11 mouse cellular contexts compared by ENCODE assay signal in genomic region chr9:114561671-114561971, GRCm38 (mm10). TPM values are rescaled to one million over a fixed set of nuclear protein-coding genes. Genes with fewer than 3 reads are reported as not detected.
DNase-seq lines count a peak whose midpoint lies in the region; ATAC-seq lines count a peak whose summit lies in the region.
"Had no signal": no experiment of that assay in that cellular context is flagged by ENCODE, and none has a peak within 500 bp of the region (broad histone marks: within the 10 kb centered on the region; RNA-seq: fewer than 3 reads in every experiment).

No protein-coding gene starts in this region.

- no peak for DNase-seq in lung, postnatal 10 days
- no peak for DNase-seq in right cerebral cortex, postnatal 4 days
- no peak for DNase-seq in adrenal gland, adult 18-20 months (ENCODE audit: low spot score in 2 of 2)
- no peak for DNase-seq in adipocyte (ENCODE audit: low spot score)
- DNase-seq: cerebellum, adult 2 months had no signal

- no peak overlapping the region for H3K27ac ChIP-seq in lung, embryonic 16.5 days (ENCODE audit: low read length)
- no peak overlapping the region for H3K27ac ChIP-seq in forebrain, embryonic 12.5 days
- no peak overlapping the region for H3K27ac ChIP-seq in limb, embryonic 13.5 days
- no peak overlapping the region for H3K27ac ChIP-seq in stomach, embryonic 14.5 days (ENCODE audit: low read length)

- H3K9ac ChIP-seq in lung, embryonic 16.5 days (ENCODE audit: low read length) = peak overlapping the region; percentile 75
- no peak overlapping the region for H3K9ac ChIP-seq in forebrain, embryonic 12.5 days
- H3K9ac ChIP-seq in limb, embryonic 13.5 days = 0 out of 2 replicates have a peak overlapping the region, but pooled peaks have one; percentile 53
- H3K9ac ChIP-seq in stomach, embryonic 14.5 days (replicated peaks; ENCODE audit: low read depth, low read length) = peak overlapping the region; percentile 67

- H3K36me3 ChIP-seq in lung, embryonic 16.5 days (ENCODE audit: control insufficient read depth, insufficient read depth, low read length) = no peaks in the 10 kb centered on the region
- H3K36me3 ChIP-seq in forebrain, embryonic 12.5 days (replicated peaks) = no peaks in the 10 kb centered on the region
- no peaks in the 10 kb centered on the region for H3K36me3 ChIP-seq in limb, embryonic 13.5 days
- H3K36me3 ChIP-seq in stomach, embryonic 14.5 days (ENCODE audit: control insufficient read depth, insufficient read depth, low read length) = no peaks in the 10 kb centered on the region

- H3K4me3 ChIP-seq in lung, embryonic 16.5 days (ENCODE audit: low read length) = peak overlapping the region; percentile 62
- peak overlapping the region; percentile 52 for H3K4me3 ChIP-seq in forebrain, embryonic 12.5 days (replicated peaks)
- peak overlapping the region; percentile 68 for H3K4me3 ChIP-seq in limb, embryonic 13.5 days
- peak overlapping the region; percentile 59 for H3K4me3 ChIP-seq in stomach, embryonic 14.5 days (ENCODE audit: low read depth, low read length)
- H3K4me3 ChIP-seq: megakaryocyte, embryonic 14.5 days had no signal

- peaks cover 8% of the 10 kb centered on the region; the same call in 1 of the 2 replicates for H3K4me1 ChIP-seq in lung, embryonic 16.5 days (replicated peaks; ENCODE audit: control insufficient read depth, insufficient read depth, low read length)
- peaks cover 42% of the 10 kb centered on the region for H3K4me1 ChIP-seq in forebrain, embryonic 12.5 days
- H3K4me1 ChIP-seq in limb, embryonic 13.5 days = peaks cover 46% of the 10 kb centered on the region
- peaks cover 13% of the 10 kb centered on the region; the same call in 1 of the 2 replicates for H3K4me1 ChIP-seq in stomach, embryonic 14.5 days (ENCODE audit: control insufficient read depth, insufficient read depth, low read length)

- H3K4me2 ChIP-seq in lung, embryonic 16.5 days (ENCODE audit: low read depth, low read length) = peak overlapping the region; percentile 85
- peak overlapping the region; percentile 89 for H3K4me2 ChIP-seq in forebrain, embryonic 12.5 days
- peak overlapping the region; percentile 93 for H3K4me2 ChIP-seq in limb, embryonic 13.5 days (replicated peaks)
- peak overlapping the region; percentile 92 for H3K4me2 ChIP-seq in stomach, embryonic 14.5 days (replicated peaks; ENCODE audit: low read depth, low read length)

- no peak for ATAC-seq in lung, embryonic 16.5 days (ENCODE audit: low read depth)
- no peak for ATAC-seq in forebrain, embryonic 12.5 days (ENCODE audit: low FRiP score)
- ATAC-seq in limb, embryonic 13.5 days (ENCODE audit: low FRiP score, low read depth) = no peak
- no peak for ATAC-seq in stomach, embryonic 14.5 days (ENCODE audit: insufficient number of reproducible peaks, insufficient read depth, low FRiP score, low read depth)

- WGBS in lung, embryonic 16.5 days = 2% methylated on average over 12 of the region's 12 CpGs
- whole genome bisulfite sequencing in forebrain, embryonic 12.5 days = 0% methylated on average over 12 of the region's 12 CpGs
- WGBS in limb, embryonic 13.5 days = 2% methylated on average over 12 of the region's 12 CpGs
- 4% methylated on average over 12 of the region's 12 CpGs for WGBS in stomach, embryonic 14.5 days

- no peaks in the 10 kb centered on the region for H3K9me3 ChIP-seq in lung, embryonic 16.5 days (ENCODE audit: control insufficient read depth, low read length)
- no peaks in the 10 kb centered on the region for H3K9me3 ChIP-seq in forebrain, embryonic 12.5 days
- no peaks in the 10 kb centered on the region for H3K9me3 ChIP-seq in limb, embryonic 13.5 days
- H3K9me3 ChIP-seq in stomach, embryonic 14.5 days (ENCODE audit: control insufficient read depth, low read depth, low read length) = no peaks in the 10 kb centered on the region

- peaks cover 5% of the 10 kb centered on the region for H3K27me3 ChIP-seq in lung, embryonic 16.5 days (ENCODE audit: control insufficient read depth, insufficient read depth, low read depth, low read length)
- H3K27me3 ChIP-seq in forebrain, embryonic 12.5 days = peaks cover 77% of the 10 kb centered on the region
- H3K27me3 ChIP-seq in limb, embryonic 13.5 days = peaks cover 36% of the 10 kb centered on the region
- H3K27me3 ChIP-seq in stomach, embryonic 14.5 days (ENCODE audit: control insufficient read depth, insufficient read depth, low read length) = peaks cover 4% of the 10 kb centered on the region; the same call in 1 of the 2 replicates

RNA-seq across cellular contexts. Expression of gene Trim71, which starts 2.5 kb away (rescaled TPM):
- 0.79 and 0.87 TPM in 2 replicates for polyA plus RNA-seq in lung, embryonic 16.5 days (2015; fragmentation: Nextera tagmentation; extraction: Ambion mirVana)
- 0.36 and 0.52 TPM in 2 replicates for polyA plus RNA-seq in forebrain, embryonic 12.5 days (2016; fragmentation: Nextera tagmentation; extraction: Ambion mirVana)
- 0.62 and 0.91 TPM in 2 replicates for polyA plus RNA-seq in limb, embryonic 13.5 days (2015; fragmentation: Nextera tagmentation; extraction: Ambion mirVana)
- 1.4 and 1.6 TPM in 2 replicates for polyA plus RNA-seq in stomach, embryonic 14.5 days (2014; fragmentation: Nextera tagmentation; extraction: Ambion mirVana)
- total RNA-seq in adrenal gland, adult 18-20 months (2021) = not detected
- polyA plus RNA-seq: small intestine, adult 2 months had no signal

RNA-seq across cellular contexts. Expression of gene C130032M10Rik, which starts 46.1 kb away (rescaled TPM):
- 0.21 and 0.72 TPM in 2 replicates for polyA plus RNA-seq in lung, embryonic 16.5 days (2015; fragmentation: Nextera tagmentation; extraction: Ambion mirVana)
- polyA plus RNA-seq in forebrain, embryonic 12.5 days (2016; fragmentation: Nextera tagmentation; extraction: Ambion mirVana) = not detected in 2 replicates
- polyA plus RNA-seq in limb, embryonic 13.5 days (2015; fragmentation: Nextera tagmentation; extraction: Ambion mirVana) = 0.37 and 0.42 TPM in 2 replicates
- polyA plus RNA-seq in stomach, embryonic 14.5 days (2014; fragmentation: Nextera tagmentation; extraction: Ambion mirVana) = not detected in 2 replicates
- not detected for total RNA-seq in adrenal gland, adult 18-20 months (2021)
- polyA plus RNA-seq: cerebellum, adult 2 months; small intestine, adult 2 months had no signal

RNA-seq across cellular contexts. Expression of gene Ccr4, which starts 56.9 kb away (rescaled TPM):
- 0.11 and 0.25 TPM in 2 replicates for polyA plus RNA-seq in lung, embryonic 16.5 days (2015; fragmentation: Nextera tagmentation; extraction: Ambion mirVana)
- polyA plus RNA-seq in forebrain, embryonic 12.5 days (2016; fragmentation: Nextera tagmentation; extraction: Ambion mirVana) = not detected in 2 replicates
- polyA plus RNA-seq in limb, embryonic 13.5 days (2015; fragmentation: Nextera tagmentation; extraction: Ambion mirVana) = not detected in 2 replicates
- not detected in 2 replicates for polyA plus RNA-seq in stomach, embryonic 14.5 days (2014; fragmentation: Nextera tagmentation; extraction: Ambion mirVana)
- total RNA-seq in adrenal gland, adult 18-20 months (2021) = not detected
- polyA plus RNA-seq: cerebellum, adult 2 months had no signal
